Mouse (Mus musculus) limb, embryonic 10.5 days (tissue): ENCODE data around the gene Rhoa. TPM values are rescaled to one million over a fixed set of nuclear protein-coding genes. Genes with fewer than 3 reads are reported as not detected.

Source experiments
- DNase-seq: peaks from one replicate; pipeline ENCODE4 v3.0.0-alpha.2; 2017; ENCODE audit warnings: low spot score
- H3K27ac ChIP-seq: fragments of 300-500 bp; sonication (generic); 2 replicates; pipeline ENCODE4 v1.5.1; 2016; ENCODE audit warnings: mild to moderate bottlenecking
- H3K27me3 ChIP-seq: fragments of 300-500 bp; sonication (generic); 2 replicates; pipeline ENCODE4 v1.6.1; 2016; ENCODE audit warnings: low read depth, mild to moderate bottlenecking; ENCODE audit not compliant: poor library complexity, severe bottlenecking
- H3K36me3 ChIP-seq: fragments of 300-500 bp; sonication (generic); 2 replicates; pipeline ENCODE4 v1.6.1; 2016; ENCODE audit warnings: mild to moderate bottlenecking, moderate library complexity
- H3K4me1 ChIP-seq: fragments of 300-500 bp; sonication (generic); 2 replicates; pipeline ENCODE4 v1.6.1; 2016
- H3K4me3 ChIP-seq: fragments of 300-500 bp; sonication (generic); 2 replicates; pipeline ENCODE4 v1.5.1; 2016; ENCODE audit warnings: mild to moderate bottlenecking, moderate library complexity
- H3K9me3 ChIP-seq: fragments of 300-500 bp; sonication (generic); replicated peaks from 2 replicates; pipeline ENCODE4 v1.6.1; 2016; ENCODE audit warnings: mild to moderate bottlenecking
- WGBS: fragments of 180-500 bp; shearing (Covaris S2); methylation state at CpG from one replicate; pipeline ENCODE4 v1.1.7; 2016; 5-methylcytosine and 5-hydroxymethylcytosine counted together
- polyA plus RNA-seq: library from polyadenylated mRNA; unstranded; fragments of >200 nt; fragmentation: Nextera tagmentation; extraction: Ambion mirVana; gene quantifications from 2 replicates; pipeline ENCODE4 v1.2.1, GENCODE M21; 2016

The Rhoa gene
- polyA plus RNA-seq, 1 experiment from 2014 or later = 246 TPM

DNA sequence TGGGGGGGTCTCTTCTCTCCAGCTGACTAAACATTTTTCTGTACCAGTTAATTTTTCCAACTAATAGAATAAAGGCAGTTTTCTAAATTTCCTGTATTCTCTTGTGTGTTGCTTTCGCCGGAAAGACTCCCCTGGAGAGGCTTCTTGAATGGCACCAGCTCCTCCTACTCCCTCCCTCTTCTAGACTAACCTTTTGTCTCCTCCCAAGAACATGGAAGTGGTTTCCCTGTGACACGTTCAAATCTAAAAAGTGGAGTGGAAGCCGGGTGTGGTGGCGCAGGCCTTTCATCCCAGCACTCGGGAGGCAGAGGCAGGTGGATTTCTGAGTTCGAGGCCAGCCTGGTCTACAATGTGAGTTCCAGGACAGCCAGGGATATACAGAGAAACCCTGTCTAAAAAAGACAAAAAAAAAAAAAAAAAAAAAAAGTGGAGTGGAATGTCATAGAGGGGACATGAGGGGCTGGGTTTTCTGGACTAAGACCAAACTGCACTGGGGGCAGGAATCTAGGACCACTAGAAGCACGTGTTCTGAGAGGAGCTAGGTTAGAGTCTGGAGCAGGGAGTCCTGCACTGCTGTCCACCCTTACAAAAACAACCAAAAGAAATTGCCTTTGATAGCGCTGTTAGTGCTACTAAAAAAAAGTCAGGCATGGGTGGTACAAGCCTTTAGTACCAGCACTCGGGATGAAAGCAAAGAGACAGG, 32.1 kb downstream of the Rhoa start:
- no peaks in the 10 kb centered on the region for H3K9me3 ChIP-seq
- H3K27ac ChIP-seq = peak overlapping the region; percentile 94
- H3K4me3 ChIP-seq = peak overlapping the region; percentile 64
- 79% methylated on average over 10 of the region's 10 CpGs for WGBS
- no peaks in the 10 kb centered on the region for H3K27me3 ChIP-seq
- peaks cover 50% of the 10 kb centered on the region for H3K36me3 ChIP-seq
- H3K4me1 ChIP-seq = peaks cover 30% of the 10 kb centered on the region
- DNase-seq = no peak

DNA sequence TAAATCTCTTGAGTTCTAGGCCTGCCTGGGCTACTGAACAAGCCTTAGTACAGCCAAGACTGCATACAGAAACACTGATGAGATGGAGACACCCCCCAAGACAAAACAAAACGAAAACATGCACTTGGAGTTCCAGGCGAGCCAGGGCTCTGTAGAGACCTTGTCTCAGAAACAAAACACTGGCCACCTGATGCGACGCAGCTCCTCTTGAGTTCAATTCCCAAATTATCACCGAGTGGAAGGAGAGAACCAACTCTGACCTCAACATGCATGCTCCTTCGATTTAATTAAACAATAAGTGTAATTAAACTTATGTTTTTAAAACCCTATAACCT, 32.6 kb downstream of the Rhoa start:
- peak overlapping the region; percentile 94 for H3K27ac ChIP-seq
- no peaks in the 10 kb centered on the region for H3K9me3 ChIP-seq
- H3K36me3 ChIP-seq = peaks cover 45% of the 10 kb centered on the region
- peak overlapping the region; percentile 64 for H3K4me3 ChIP-seq
- H3K4me1 ChIP-seq = peaks cover 30% of the 10 kb centered on the region
- DNase-seq = peak; percentile 34
- WGBS = 38% methylated on average over 6 of the region's 6 CpGs
- no peaks in the 10 kb centered on the region for H3K27me3 ChIP-seq

- H3K27ac ChIP-seq = peak within 1 kb of the TSS; percentile 94
- peaks cover 30% of the 10 kb centered on the region for H3K4me1 ChIP-seq
- DNase-seq = peak; percentile 92
- H3K27me3 ChIP-seq = no peaks in the 10 kb centered on the region
- peak within 1 kb of the TSS; percentile 64 for H3K4me3 ChIP-seq
- WGBS = under 1% methylated on average over 49 of the region's 49 CpGs
- H3K36me3 ChIP-seq = peaks cover 39% of the 10 kb centered on the region
- H3K9me3 ChIP-seq = no peaks in the 10 kb centered on the region
These were observed 33.2 kb downstream of the Rhoa start, which contains the start of gene Gpx1 for GRCm38 (mm10) chr9:108338886-108339781. TSS of gene Gpx1 (plus strand) at chr9:108338903.

GRCm38 (mm10) chr9:108339886-108340257, 33.9 kb downstream of the Rhoa start:
- no peaks in the 10 kb centered on the region for H3K27me3 ChIP-seq
- peak overlapping the region; percentile 64 for H3K4me3 ChIP-seq
- H3K4me1 ChIP-seq = peaks cover 30% of the 10 kb centered on the region
- peak; percentile 45 for DNase-seq
- H3K9me3 ChIP-seq = no peaks in the 10 kb centered on the region
- peak overlapping the region; percentile 94 for H3K27ac ChIP-seq
- peaks cover 31% of the 10 kb centered on the region for H3K36me3 ChIP-seq
- WGBS = 13% methylated on average over 20 of the region's 20 CpGs

GRCm38 (mm10) chr9:108340258-108341138, 34.6 kb downstream of the Rhoa start:
- H3K4me3 ChIP-seq = peak overlapping the region; percentile 64
- H3K9me3 ChIP-seq = no peaks in the 10 kb centered on the region
- peaks cover 25% of the 10 kb centered on the region for H3K36me3 ChIP-seq
- peaks cover 30% of the 10 kb centered on the region for H3K4me1 ChIP-seq
- 77% methylated on average over 10 of the region's 10 CpGs for WGBS
- H3K27me3 ChIP-seq = no peaks in the 10 kb centered on the region
- DNase-seq = no peak
- peak overlapping the region; percentile 94 for H3K27ac ChIP-seq

DNA sequence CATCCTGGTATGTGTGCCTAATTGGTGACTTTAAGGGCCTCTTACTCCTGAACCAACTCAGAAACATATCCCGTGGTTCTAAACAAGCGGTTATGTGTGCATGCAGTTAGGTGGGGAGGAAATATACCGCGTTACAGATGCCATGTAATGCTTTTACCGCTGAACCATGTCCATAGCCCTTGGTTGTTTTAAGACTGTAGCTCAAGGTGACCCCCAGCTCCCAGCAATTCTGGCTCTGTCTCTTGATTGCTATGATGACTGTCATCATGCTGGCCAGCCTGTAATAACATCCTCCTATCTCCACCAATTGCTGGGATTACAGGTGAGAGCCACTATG, 35.2 kb downstream of the Rhoa start:
- H3K27me3 ChIP-seq = no peaks in the 10 kb centered on the region
- no peak overlapping the region for H3K27ac ChIP-seq
- DNase-seq = no peak
- no peak overlapping the region for H3K4me3 ChIP-seq
- 92% methylated on average over 5 of the region's 5 CpGs for WGBS
- H3K36me3 ChIP-seq = peaks cover 19% of the 10 kb centered on the region
- no peaks in the 10 kb centered on the region for H3K9me3 ChIP-seq
- peaks cover 30% of the 10 kb centered on the region for H3K4me1 ChIP-seq

DNA sequence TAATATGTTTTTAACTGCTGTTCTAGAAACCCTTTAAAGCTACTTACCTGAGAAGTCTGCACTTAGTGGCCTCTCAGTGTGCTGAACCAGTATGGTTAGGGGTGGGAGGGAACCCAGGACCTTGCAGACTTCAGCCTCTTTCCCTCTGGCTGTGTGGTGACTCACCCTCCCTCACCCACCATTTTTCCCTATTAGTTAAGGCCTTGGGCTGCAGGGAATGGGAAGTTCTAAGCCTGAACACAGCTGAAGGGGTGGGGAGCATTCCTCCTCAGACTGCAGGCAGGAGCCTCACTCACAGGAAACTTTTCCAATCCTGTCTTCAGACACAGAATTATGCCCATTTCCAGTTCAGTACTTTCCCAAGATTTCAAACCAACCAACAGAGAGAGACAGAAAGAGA, 35.9 kb downstream of the Rhoa start:
- Histone ChIP-seq H3K9me3 (no peaks in the 10 kb centered on the region), H3K36me3 (peaks cover 16% of the 10 kb centered on the region), H3K27ac (0 out of 2 replicates have a peak overlapping the region, but pooled peaks have one; percentile 48), H3K4me3 (no peak overlapping the region), H3K4me1 (peaks cover 33% of the 10 kb centered on the region), H3K27me3 (no peaks in the 10 kb centered on the region)
- no peak for DNase-seq

- 0 out of 2 replicates have a peak overlapping the region, but pooled peaks have one; percentile 48 for H3K27ac ChIP-seq
- H3K27me3 ChIP-seq = no peaks in the 10 kb centered on the region
- no peak overlapping the region for H3K4me3 ChIP-seq
- H3K9me3 ChIP-seq = no peaks in the 10 kb centered on the region
- peaks cover 16% of the 10 kb centered on the region for H3K36me3 ChIP-seq
- no peak for DNase-seq
- H3K4me1 ChIP-seq = peaks cover 35% of the 10 kb centered on the region
- 41% methylated on average over 5 of the region's 5 CpGs for WGBS
These were observed 36.4 kb downstream of the Rhoa start for GRCm38 (mm10) chr9:108342301-108342831.

DNA sequence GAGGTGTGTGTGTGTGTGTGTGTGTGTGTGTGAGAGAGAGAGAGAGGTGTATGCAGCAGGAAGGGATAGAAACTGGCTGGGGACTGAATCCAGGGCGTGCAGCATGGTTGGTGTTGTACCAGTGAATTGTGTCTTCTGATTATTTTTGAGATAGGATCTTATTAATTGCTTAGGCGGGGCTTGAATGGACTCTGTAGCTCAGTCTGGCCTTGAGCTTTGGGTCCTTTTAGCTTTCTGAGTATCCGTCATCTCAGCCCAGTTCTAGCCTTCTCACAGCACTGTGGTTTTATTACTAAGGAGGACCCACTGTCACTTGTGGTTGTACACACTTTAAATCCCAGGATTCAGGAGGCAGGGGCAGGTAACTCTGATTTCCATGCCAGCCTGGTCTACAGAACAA, 37.4 kb downstream of the Rhoa start:
- Histone ChIP-seq H3K9me3 (no peaks in the 10 kb centered on the region), H3K27me3 (no peaks in the 10 kb centered on the region), H3K4me1 (peaks cover 33% of the 10 kb centered on the region), H3K27ac (no peak overlapping the region), H3K4me3 (no peak overlapping the region), H3K36me3 (peaks cover 7% of the 10 kb centered on the region; the same call in 1 of the 2 replicates)
- 93% methylated on average over 3 of the region's 3 CpGs for WGBS
- DNase-seq = no peak

GRCm38 (mm10) chr9:108343835-108344234, 37.9 kb downstream of the Rhoa start:
- Histone ChIP-seq H3K9me3 (no peaks in the 10 kb centered on the region), H3K27ac (no peak overlapping the region), H3K4me3 (no peak overlapping the region), H3K4me1 (peaks cover 34% of the 10 kb centered on the region), H3K36me3 (peaks cover 4% of the 10 kb centered on the region; the same call in 1 of the 2 replicates), H3K27me3 (no peaks in the 10 kb centered on the region)
- no peak for DNase-seq
- 93% methylated on average over 1 of the region's 1 CpGs for WGBS

GRCm38 (mm10) chr9:108344471-108344870, 38.5 kb downstream of the Rhoa start:
- no peaks in the 10 kb centered on the region for H3K27me3 ChIP-seq
- WGBS = 89% methylated on average over 4 of the region's 4 CpGs
- peaks cover 37% of the 10 kb centered on the region for H3K4me1 ChIP-seq
- no peak overlapping the region for H3K4me3 ChIP-seq
- no peak for DNase-seq
- H3K27ac ChIP-seq = no peak overlapping the region
- peaks cover 7% of the 10 kb centered on the region for H3K36me3 ChIP-seq
- no peaks in the 10 kb centered on the region for H3K9me3 ChIP-seq

DNA sequence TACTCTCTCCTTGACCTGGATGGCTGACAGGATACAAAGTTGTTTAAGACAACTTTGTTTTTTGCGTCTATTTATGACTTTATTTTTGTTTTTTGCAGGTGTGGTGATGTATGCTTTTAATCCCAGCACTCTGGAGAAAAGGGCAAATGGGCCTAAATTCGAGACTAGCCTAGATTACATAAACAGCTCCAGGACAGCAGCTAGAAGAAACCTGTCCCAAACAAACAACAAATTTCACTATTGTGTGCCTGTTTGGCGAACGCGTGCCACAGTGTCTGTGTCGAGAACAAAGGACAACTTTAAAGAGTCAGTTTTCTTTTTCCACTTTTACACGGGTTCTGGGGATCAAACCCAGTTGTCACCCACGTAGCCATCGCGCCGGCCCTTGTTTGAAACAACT, 41.1 kb downstream of the Rhoa start:
- peaks cover 20% of the 10 kb centered on the region for H3K4me1 ChIP-seq
- WGBS = 11% methylated on average over 11 of the region's 11 CpGs
- DNase-seq = no peak

More for the DNA sequence above, 41.1 kb downstream of the Rhoa start:
- Histone ChIP-seq H3K27me3 (no peaks in the 10 kb centered on the region), H3K4me3 (peak overlapping the region; percentile 91), H3K27ac (peak overlapping the region; percentile 94), H3K36me3 (peaks cover 26% of the 10 kb centered on the region), H3K9me3 (no peaks in the 10 kb centered on the region)
